Mouse (Mus musculus) small intestine, adult 2 months (tissue): ENCODE data around the gene 1700067P10Rik.

ENCODE experiments used
- CTCF ChIP-seq: fragments of 200-500 bp; IDR thresholded peaks from 2 replicates; pipeline ENCODE4 v1.5.1; 2012; ENCODE audit warnings: low read depth, mild to moderate bottlenecking, control low read depth, inconsistent platforms, low read length, moderate library complexity, mixed read lengths; ENCODE audit not compliant: insufficient replicate concordance, insufficient read length; ENCODE audit errors: extremely low read depth
- POLR2A ChIP-seq: fragments of 200-500 bp; IDR thresholded peaks from 2 replicates; pipeline ENCODE4 v1.6.1; 2012; ENCODE audit warnings: low read depth, mild to moderate bottlenecking, control low read depth, inconsistent platforms, low read length, moderate library complexity

GRCm38 (mm10) chr17:48107333-48107732 is 18.2 kb downstream of the 1700067P10Rik start:
- TF ChIP-seq CTCF (no peak), POLR2A (no peak)
